Mouse (Mus musculus) neutrophil, adult 65 days (primary cell): ENCODE measurements around the gene Tesmin. TPM values are rescaled to one million over a fixed set of nuclear protein-coding genes. Genes with fewer than 3 reads are reported as not detected.

Source experiments
- total RNA-seq: library from RNA; stranded (reverse); gene quantifications from 2 replicates; pipeline ENCODE4 v1.2.4, GENCODE M21; 2023

Tesmin gene
- 1.0 and 1.8 TPM in 2 replicates for total RNA-seq

GRCm38 (mm10) chr19:3388629-3389057, at the start of gene Tesmin:
Gene Tesmin (plus strand): TSS chr19:3388857.

GRCm38 (mm10) chr19:3414268-3414733, 25.6 kb downstream of the Tesmin start, which contains the start of gene Gal:
Gene Gal (minus strand): TSS chr19:3414544.

Other genes with a start within 250 kb of the Tesmin start
- 17.9 and 23.9 TPM in 2 replicates for gene Mrpl21, start 106.0 kb upstream of the Tesmin start, total RNA-seq
- gene Ighmbp2, start 105.8 kb upstream of the Tesmin start, total RNA-seq: 6.2 and 8.0 TPM in 2 replicates
- 59.2 and 69.7 TPM in 2 replicates for gene Cpt1a, start 66.5 kb upstream of the Tesmin start, total RNA-seq
- 1.1 TPM in 1 of 2 replicates, not detected in the other for gene Gal, start 25.7 kb downstream of the Tesmin start, total RNA-seq
- gene Ppp6r3, start 186.9 kb downstream of the Tesmin start, total RNA-seq: 97.6 and 126 TPM in 2 replicates